Mouse (Mus musculus) hindbrain, postnatal 0 days (tissue): Measurements from ENCODE around the gene Cryba1. TPM values are rescaled to one million over a fixed set of nuclear protein-coding genes. Genes with fewer than 3 reads are reported as not detected.
A peak's percentile ranks its signal among the peaks of the same experiment; 100 is the strongest.
"Not testable (repeated sequence)": the region's sequence is repeated elsewhere in the genome, so short reads cannot be mapped to it uniquely, and the experiment has no call there.

Experiments
- ATAC-seq: fragments of 200-750 bp; cut with Nextera tagmentation; 2 replicates; pipeline ENCODE4 v1.8.0; 2017; ENCODE audit warnings: mild to moderate bottlenecking, moderate TSS enrichment, moderate library complexity
- DNase-seq: peaks from one replicate; pipeline ENCODE4 v3.0.0-alpha.2; 2015; ENCODE audit warnings: low spot score
- H3K27ac ChIP-seq: fragments of 300-500 bp; sonication (generic); 2 replicates; pipeline ENCODE4 v1.5.1; 2014; ENCODE audit warnings: mild to moderate bottlenecking
- H3K27me3 ChIP-seq: fragments of 300-500 bp; sonication (generic); 2 replicates; pipeline ENCODE4 v1.6.1; 2014; ENCODE audit warnings: low read length, mixed read lengths; ENCODE audit not compliant: insufficient read depth
- H3K36me3 ChIP-seq: fragments of 300-500 bp; sonication (generic); 2 replicates; pipeline ENCODE4 v1.6.1; 2014; ENCODE audit warnings: low read length, mixed read lengths; ENCODE audit not compliant: insufficient read depth
- H3K4me1 ChIP-seq: fragments of 300-500 bp; sonication (generic); 2 replicates; pipeline ENCODE4 v1.6.1; 2014; ENCODE audit warnings: antibody characterized with exemption, low read length, mixed read lengths; ENCODE audit not compliant: insufficient read depth
- H3K4me2 ChIP-seq: fragments of 300-500 bp; sonication (generic); 2 replicates; pipeline ENCODE4 v1.6.1; 2014; ENCODE audit warnings: low read depth, mild to moderate bottlenecking, low read length, moderate library complexity, mixed read lengths
- H3K4me3 ChIP-seq: fragments of 300-500 bp; sonication (generic); 2 replicates; pipeline ENCODE4 v1.5.1; 2014; ENCODE audit warnings: low read length
- H3K9ac ChIP-seq: fragments of 300-500 bp; sonication (generic); replicated peaks from 2 replicates; pipeline ENCODE4 v1.6.1; 2014; ENCODE audit warnings: mild to moderate bottlenecking, low read length, moderate library complexity, mixed read lengths
- H3K9me3 ChIP-seq: fragments of 300-500 bp; sonication (generic); 2 replicates; pipeline ENCODE4 v1.6.1; 2016; ENCODE audit warnings: low read length, mixed read lengths
- CTCF ChIP-seq: IDR thresholded peaks from 2 replicates; pipeline ENCODE4 v1.5.1; 2016; ENCODE audit warnings: antibody characterized with exemption, control low read depth, low read depth
- WGBS: fragments of 180-500 bp; shearing (Covaris S2); extraction: QIAGEN DNeasy Blood & Tissue Kit; methylation state at CpG from one replicate; pipeline ENCODE4 v1.1.7; 2014; 5-methylcytosine and 5-hydroxymethylcytosine counted together
- polyA plus RNA-seq: library from polyadenylated mRNA; unstranded; fragments of >200 nt; fragmentation: Nextera tagmentation; extraction: Ambion mirVana; gene quantifications from 2 replicates; pipeline ENCODE4 v1.2.1, GENCODE M21; 2015
- total RNA-seq: library from RNA; depleted of rRNA; stranded (reverse); fragments of >200 nt; gene quantifications from 2 replicates; pipeline ENCODE4 v1.2.3, GENCODE M21; 2014

Gene Cryba1
- total and polyA plus RNA-seq, 2 experiments from 2014 or later = 0.51 TPM; not detected in 1

- Histone ChIP-seq H3K9ac (no peak overlapping the region), H3K27ac (no peak overlapping the region), H3K4me3 (no peak overlapping the region), H3K27me3 (no peaks in the 10 kb centered on the region), H3K4me2 (no peak overlapping the region), H3K4me1 (no peaks in the 10 kb centered on the region), H3K36me3 (no peaks in the 10 kb centered on the region), H3K9me3 (no peaks in the 10 kb centered on the region)
- TF ChIP-seq CTCF = no peak
- DNase-seq (peak; percentile 33), ATAC-seq (no peak)
- WGBS = 51% methylated on average over 5 of the region's 5 CpGs
Observed at GRCm38 (mm10) chr11:77748996-77749395, 23.9 kb upstream of the Cryba1 start.

- H3K4me1 ChIP-seq, H3K27me3 ChIP-seq, H3K27ac ChIP-seq, DNase-seq, H3K9me3 ChIP-seq, H3K9ac ChIP-seq, H3K4me2 ChIP-seq, H3K36me3 ChIP-seq, ATAC-seq, H3K4me3 ChIP-seq: not testable (repeated sequence)
- 97% methylated on average over 13 of the region's 15 CpGs for WGBS
Observed at GRCm38 (mm10) chr11:77747103-77747502, 22.0 kb upstream of the Cryba1 start.

DNA sequence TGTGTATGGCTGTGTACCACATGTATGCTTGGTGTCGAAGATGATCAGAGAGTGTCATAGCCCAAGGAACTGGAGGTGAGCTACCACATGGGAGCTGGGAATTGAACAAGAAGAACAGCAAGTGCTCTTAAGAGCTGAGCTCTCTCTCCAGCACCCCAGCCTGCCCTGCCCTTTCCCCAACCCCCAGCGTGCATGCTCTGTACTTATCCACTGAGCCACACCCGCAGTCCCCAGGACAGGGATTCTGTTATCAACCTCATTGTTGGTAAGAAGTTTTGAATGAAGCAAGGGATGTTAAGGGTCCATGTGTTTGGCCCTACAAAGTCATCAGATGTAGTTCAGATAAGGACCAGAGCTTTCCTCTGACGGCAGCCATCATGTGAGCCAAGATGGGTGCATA is 21.6 kb upstream of the Cryba1 start:
- Histone ChIP-seq H3K9me3 (no peaks in the 10 kb centered on the region), H3K36me3 (no peaks in the 10 kb centered on the region), H3K4me3 (no peak overlapping the region), H3K4me1 (no peaks in the 10 kb centered on the region), H3K27ac (no peak overlapping the region), H3K27me3 (no peaks in the 10 kb centered on the region), H3K9ac (no peak overlapping the region), H3K4me2 (no peak overlapping the region)
- no peak for DNase-seq
- no peak for TF ChIP-seq CTCF
- no peak for ATAC-seq
- 94% methylated on average over 4 of the region's 4 CpGs for WGBS

- Histone ChIP-seq H3K36me3 (no peaks in the 10 kb centered on the region), H3K27me3 (no peaks in the 10 kb centered on the region), H3K4me1 (no peaks in the 10 kb centered on the region), H3K27ac (no peak overlapping the region), H3K4me2 (no peak overlapping the region), H3K4me3 (no peak overlapping the region), H3K9ac (no peak overlapping the region), H3K9me3 (no peaks in the 10 kb centered on the region)
- ATAC-seq = no peak
- DNase-seq = no peak
- whole genome bisulfite sequencing = 35% methylated on average over 6 of the region's 6 CpGs
- peak; percentile 35; the same call in 1 of the 2 replicates for TF ChIP-seq CTCF
Observed at GRCm38 (mm10) chr11:77743966-77744365, 18.9 kb upstream of the Cryba1 start.

DNA sequence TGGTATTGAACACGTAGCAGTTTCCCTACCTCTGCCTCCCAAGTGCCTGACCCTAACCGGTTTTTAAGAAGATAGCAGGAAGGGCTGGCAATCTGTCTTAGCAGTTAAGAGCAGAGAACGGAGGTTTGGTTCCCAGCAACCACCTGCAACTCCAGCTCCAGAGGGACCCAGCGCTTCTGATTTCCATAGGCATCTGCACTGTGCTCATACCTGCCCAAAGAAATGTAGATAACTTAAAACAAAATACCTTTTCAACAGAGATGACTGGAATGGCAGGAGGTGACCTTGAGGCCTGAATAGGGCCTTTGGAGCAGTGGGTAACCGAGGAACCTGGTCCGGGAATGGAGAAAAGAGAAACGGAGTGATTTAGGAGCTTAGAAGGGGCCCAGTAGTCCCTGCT is 13.5 kb upstream of the Cryba1 start:
- Histone ChIP-seq H3K4me3 (no peak overlapping the region), H3K9me3 (no peaks in the 10 kb centered on the region), H3K36me3 (no peaks in the 10 kb centered on the region), H3K4me1 (no peaks in the 10 kb centered on the region), H3K4me2 (no peak overlapping the region), H3K27ac (no peak overlapping the region), H3K27me3 (no peaks in the 10 kb centered on the region), H3K9ac (no peak overlapping the region)
- no peak for ATAC-seq
- 58% methylated on average over 7 of the region's 7 CpGs for WGBS
- TF ChIP-seq CTCF = no peak
- DNase-seq = no peak

DNA sequence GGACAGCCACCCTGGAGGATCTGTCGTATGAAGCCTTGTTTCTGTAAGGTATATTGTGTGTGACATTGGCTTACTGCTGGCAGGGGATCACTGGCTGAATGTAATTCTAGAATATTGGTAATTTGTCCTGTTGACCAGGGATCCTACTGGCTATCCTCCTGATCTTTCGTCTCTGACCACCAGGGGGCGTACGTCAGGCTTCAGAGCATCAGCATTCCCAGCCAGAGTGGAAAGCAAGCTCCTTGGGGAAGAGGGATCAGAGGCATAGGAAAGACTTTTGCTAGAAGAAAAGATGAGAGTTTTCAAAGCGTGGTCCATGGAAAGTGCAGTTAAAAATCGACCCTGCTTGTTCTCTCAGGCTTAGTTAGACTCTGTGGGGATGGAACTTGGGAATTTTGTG is 12.2 kb upstream of the Cryba1 start:
- peak; percentile 94 for TF ChIP-seq CTCF
- DNase-seq = peak; percentile 91
- H3K4me3 ChIP-seq = no peak overlapping the region
- no peak for ATAC-seq
- no peaks in the 10 kb centered on the region for H3K9me3 ChIP-seq
- H3K4me1 ChIP-seq = no peaks in the 10 kb centered on the region
- no peak overlapping the region for H3K27ac ChIP-seq
- 1% methylated on average over 6 of the region's 6 CpGs for WGBS
- no peaks in the 10 kb centered on the region for H3K27me3 ChIP-seq
- no peaks in the 10 kb centered on the region for H3K36me3 ChIP-seq
- no peak overlapping the region for H3K4me2 ChIP-seq
- no peak overlapping the region for H3K9ac ChIP-seq

- WGBS = 41% methylated on average over 2 of the region's 2 CpGs
- no peak for TF ChIP-seq CTCF
- ATAC-seq = no peak
- H3K4me2 ChIP-seq = no peak overlapping the region
- no peak overlapping the region for H3K27ac ChIP-seq
- no peaks in the 10 kb centered on the region for H3K36me3 ChIP-seq
- no peak overlapping the region for H3K4me3 ChIP-seq
- H3K9me3 ChIP-seq = no peaks in the 10 kb centered on the region
- H3K4me1 ChIP-seq = no peaks in the 10 kb centered on the region
- DNase-seq = peak; percentile 24
- no peak overlapping the region for H3K9ac ChIP-seq
- no peaks in the 10 kb centered on the region for H3K27me3 ChIP-seq
Observed at GRCm38 (mm10) chr11:77728587-77728986, 3.5 kb upstream of the Cryba1 start.
